Mouse (Mus musculus) forebrain, embryonic 12.5 days (tissue): Measurements from ENCODE around the gene Gm20388. TPM values are rescaled to one million over a fixed set of nuclear protein-coding genes. Genes with fewer than 3 reads are reported as not detected.
A peak's percentile ranks its signal among the peaks of the same experiment; 100 is the strongest.

ENCODE experiments used
- ATAC-seq: fragments of 200-750 bp; cut with Nextera tagmentation; 2 replicates; pipeline ENCODE4 v1.8.0; 2017; ENCODE audit warnings: moderate TSS enrichment; ENCODE audit not compliant: low FRiP score
- H3K27ac ChIP-seq: fragments of 300-500 bp; sonication (generic); 2 replicates; pipeline ENCODE4 v1.5.1; 2016; ENCODE audit warnings: mild to moderate bottlenecking
- H3K27me3 ChIP-seq: fragments of 300-500 bp; sonication (generic); 2 replicates; pipeline ENCODE4 v1.6.1; 2016; ENCODE audit warnings: mild to moderate bottlenecking
- H3K36me3 ChIP-seq: fragments of 300-500 bp; sonication (generic); replicated peaks from 2 replicates; pipeline ENCODE4 v1.6.1; 2016; ENCODE audit warnings: mild to moderate bottlenecking
- H3K4me1 ChIP-seq: fragments of 300-500 bp; sonication (generic); 2 replicates; pipeline ENCODE4 v1.6.1; 2016
- H3K4me2 ChIP-seq: fragments of 300-500 bp; sonication (generic); 2 replicates; pipeline ENCODE4 v1.6.1; 2016; ENCODE audit warnings: mild to moderate bottlenecking, moderate library complexity
- H3K4me3 ChIP-seq: fragments of 300-500 bp; sonication (generic); replicated peaks from 2 replicates; pipeline ENCODE4 v1.5.1; 2016; ENCODE audit warnings: mild to moderate bottlenecking
- H3K9ac ChIP-seq: fragments of 300-500 bp; sonication (generic); 2 replicates; pipeline ENCODE4 v1.6.1; 2016; ENCODE audit warnings: mild to moderate bottlenecking
- H3K9me3 ChIP-seq: fragments of 300-500 bp; sonication (generic); 2 replicates; pipeline ENCODE4 v1.6.1; 2016
- WGBS: fragments of 180-500 bp; shearing (Covaris S2); methylation state at CpG from one replicate; pipeline ENCODE4 v1.1.7; 2016; 5-methylcytosine and 5-hydroxymethylcytosine counted together
- polyA plus RNA-seq: library from polyadenylated mRNA; unstranded; fragments of >200 nt; fragmentation: Nextera tagmentation; extraction: Ambion mirVana; gene quantifications from 2 replicates; pipeline ENCODE4 v1.2.1, GENCODE M21; 2016

The Gm20388 gene
- polyA plus RNA-seq, 1 experiment from 2014 or later, result not detected

DNA sequence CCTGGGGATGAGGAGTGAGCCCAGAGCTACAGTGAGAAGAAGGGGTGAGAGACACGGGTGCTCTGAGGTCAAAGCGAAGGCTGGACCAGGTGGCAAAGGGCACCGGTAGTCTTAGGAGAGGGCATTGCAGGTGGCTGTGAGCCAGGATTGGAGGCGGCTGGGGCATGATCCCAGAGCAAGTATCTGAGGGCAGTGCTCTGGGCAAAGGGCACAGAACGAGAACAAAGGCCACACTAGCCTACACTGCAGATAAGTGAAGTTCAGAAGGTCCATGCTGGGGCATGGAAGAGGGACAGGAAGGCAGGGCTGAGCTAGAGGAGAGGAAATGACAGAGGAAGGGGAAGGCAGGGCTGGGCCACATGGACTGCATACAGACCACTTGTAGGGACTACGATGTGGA lies 531.0 kb downstream of the Gm20388 start:
- no peaks in the 10 kb centered on the region for H3K9me3 ChIP-seq
- peaks cover 72% of the 10 kb centered on the region for H3K4me1 ChIP-seq
- H3K27ac ChIP-seq, result no peak overlapping the region
- no peaks in the 10 kb centered on the region for H3K36me3 ChIP-seq
- H3K4me3 ChIP-seq, result no peak overlapping the region
- H3K27me3 ChIP-seq, result peaks cover 29% of the 10 kb centered on the region
- WGBS, result 81% methylated on average over 6 of the region's 6 CpGs
- ATAC-seq, result no peak
- H3K9ac ChIP-seq, result no peak overlapping the region
- no peak overlapping the region for H3K4me2 ChIP-seq

DNA sequence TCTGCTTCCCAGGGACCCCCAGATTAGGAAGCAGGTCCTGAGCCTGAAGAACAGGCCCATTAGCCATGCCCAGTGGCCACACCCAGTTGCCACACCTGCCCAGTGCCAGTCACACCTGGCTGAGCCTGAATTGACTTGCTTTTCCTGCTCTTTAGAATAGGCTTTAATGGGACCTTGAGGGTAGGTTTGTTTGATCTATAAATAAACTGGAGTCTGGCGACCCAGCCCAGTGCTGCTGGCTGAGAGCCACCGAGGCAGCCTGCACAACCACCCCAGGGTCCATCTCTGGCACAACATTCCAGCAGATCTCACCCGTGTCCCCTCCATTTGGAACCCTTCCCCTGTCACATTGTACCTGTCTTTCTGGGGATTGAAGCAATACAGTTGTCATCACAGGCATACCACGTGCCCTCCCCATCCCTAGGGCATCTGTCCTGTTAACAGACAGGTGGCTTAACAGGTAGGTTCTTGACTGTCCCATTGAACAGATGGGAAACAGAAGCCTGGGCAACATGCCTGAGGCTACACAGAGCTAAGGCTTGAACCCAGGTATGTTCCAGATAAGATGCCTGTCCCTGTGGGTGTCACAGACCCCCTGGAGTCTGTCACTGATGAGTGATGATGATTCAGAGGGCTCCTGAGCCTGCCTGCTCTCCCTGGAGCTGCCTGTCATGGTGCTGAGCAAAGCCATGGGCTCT lies 531.8 kb downstream of the Gm20388 start:
- no peaks in the 10 kb centered on the region for H3K9me3 ChIP-seq
- no peaks in the 10 kb centered on the region for H3K36me3 ChIP-seq
- no peak overlapping the region for H3K9ac ChIP-seq
- ATAC-seq, result no peak
- no peak overlapping the region for H3K27ac ChIP-seq
- 65% methylated on average over 4 of the region's 4 CpGs for WGBS
- no peak overlapping the region for H3K4me2 ChIP-seq
- peaks cover 21% of the 10 kb centered on the region for H3K27me3 ChIP-seq
- H3K4me1 ChIP-seq, result peaks cover 66% of the 10 kb centered on the region
- no peak overlapping the region for H3K4me3 ChIP-seq

DNA sequence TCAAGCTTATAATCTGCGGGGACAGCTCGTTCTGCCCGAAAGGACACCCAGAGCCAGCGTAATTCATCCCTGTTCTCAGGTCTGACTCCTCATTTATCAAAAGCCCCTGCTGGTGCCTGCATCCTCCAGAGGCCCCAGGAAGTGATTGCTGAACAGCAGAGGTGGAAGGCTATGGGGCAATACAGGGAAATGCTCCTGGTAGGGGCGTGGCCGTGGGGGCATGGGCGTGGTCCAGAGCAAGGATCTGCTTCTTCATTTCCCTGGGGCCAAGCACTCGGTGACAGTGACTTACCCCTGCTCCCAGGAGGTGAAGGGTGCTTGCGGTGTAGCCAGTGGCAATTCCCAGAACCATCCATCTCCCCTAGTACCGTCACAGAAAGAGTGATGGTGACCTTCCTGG lies 534.6 kb downstream of the Gm20388 start:
- H3K9ac ChIP-seq, result no peak overlapping the region
- no peak overlapping the region for H3K27ac ChIP-seq
- no peaks in the 10 kb centered on the region for H3K36me3 ChIP-seq
- H3K27me3 ChIP-seq, result peaks cover 21% of the 10 kb centered on the region
- ATAC-seq, result no peak
- peaks cover 66% of the 10 kb centered on the region for H3K4me1 ChIP-seq
- H3K9me3 ChIP-seq, result no peaks in the 10 kb centered on the region
- H3K4me3 ChIP-seq, result no peak overlapping the region
- H3K4me2 ChIP-seq, result no peak overlapping the region
- 69% methylated on average over 10 of the region's 10 CpGs for WGBS

DNA sequence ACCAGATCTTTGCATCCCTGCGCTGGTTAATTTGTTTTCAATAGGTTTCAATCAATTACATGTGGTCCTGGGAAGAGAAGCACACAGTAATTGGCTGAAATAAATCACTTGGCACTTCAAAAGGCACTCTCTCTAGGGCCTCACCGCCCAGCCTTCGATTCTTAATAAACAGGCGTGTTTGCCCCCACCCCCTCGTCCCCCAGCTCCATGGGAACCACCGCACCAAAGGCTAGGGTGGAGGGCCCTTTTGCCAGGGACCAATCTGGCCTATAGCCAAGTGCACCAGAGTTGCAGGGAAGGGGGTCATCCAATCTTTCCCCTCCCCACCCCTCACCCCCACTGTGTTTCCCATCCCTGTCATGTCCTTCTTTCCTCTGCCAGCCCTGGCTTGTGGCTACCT lies 537.5 kb downstream of the Gm20388 start:
- Histone ChIP-seq H3K27ac (peak overlapping the region; percentile 91), H3K36me3 (no peaks in the 10 kb centered on the region), H3K4me2 (no peak overlapping the region), H3K9me3 (no peaks in the 10 kb centered on the region), H3K27me3 (peaks cover 24% of the 10 kb centered on the region), H3K4me1 (peaks cover 49% of the 10 kb centered on the region), H3K9ac (no peak overlapping the region), H3K4me3 (no peak overlapping the region)
- WGBS, result 17% methylated on average over 6 of the region's 6 CpGs
- ATAC-seq, result peak; percentile 47; the same call in 1 of the 2 replicates

DNA sequence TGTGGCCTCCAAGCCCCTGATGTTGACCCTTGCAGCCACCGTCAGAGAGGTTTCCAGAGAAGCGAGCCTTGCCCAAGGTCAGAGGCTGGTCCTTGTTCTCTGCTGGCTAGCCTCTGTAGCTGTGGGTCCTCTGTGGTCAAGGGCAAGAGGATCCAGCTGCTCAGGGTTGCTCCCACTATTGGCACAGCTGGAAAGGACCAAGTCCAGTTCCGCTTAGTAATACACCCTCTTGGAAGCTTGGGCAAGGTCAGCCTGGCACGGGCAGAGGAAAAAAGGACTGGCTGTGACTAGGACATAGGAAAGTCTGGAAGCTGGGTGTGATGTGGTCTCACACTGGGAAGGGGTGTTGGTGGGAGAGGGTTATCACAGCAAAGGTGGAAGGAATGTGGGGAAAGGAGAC lies 538.5 kb downstream of the Gm20388 start:
- H3K4me2 ChIP-seq, result no peak overlapping the region; the same call in 1 of the 2 replicates
- no peaks in the 10 kb centered on the region for H3K9me3 ChIP-seq
- H3K4me1 ChIP-seq, result peaks cover 54% of the 10 kb centered on the region
- no peaks in the 10 kb centered on the region for H3K36me3 ChIP-seq
- 0 out of 2 replicates have a peak, but pooled peaks have one; percentile 2 for ATAC-seq
- WGBS, result 83% methylated on average over 4 of the region's 4 CpGs
- H3K27me3 ChIP-seq, result peaks cover 32% of the 10 kb centered on the region
- peak overlapping the region; percentile 91 for H3K27ac ChIP-seq
- H3K9ac ChIP-seq, result no peak overlapping the region
- H3K4me3 ChIP-seq, result no peak overlapping the region

DNA sequence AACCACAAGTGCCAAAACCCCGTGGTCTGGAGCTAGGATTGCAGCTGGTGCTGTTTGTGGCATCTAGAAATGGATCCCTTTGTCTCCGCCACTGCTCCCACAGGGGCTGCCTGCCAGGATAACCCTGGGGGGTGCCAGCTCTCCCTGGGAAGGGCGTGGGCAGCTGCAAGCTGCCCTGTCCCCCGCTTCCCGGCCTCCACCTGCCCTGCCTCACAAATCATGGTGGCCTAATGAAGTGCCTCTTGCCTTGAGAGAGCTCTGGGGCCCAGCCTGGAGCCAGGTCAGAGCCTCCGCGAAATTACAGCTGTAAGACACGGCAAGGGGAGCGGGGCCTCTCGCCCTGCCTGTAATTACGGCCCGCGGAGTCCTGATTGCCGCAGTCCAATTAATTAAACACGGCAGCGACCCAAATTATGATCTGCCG lies 539.0 kb downstream of the Gm20388 start:
- no peaks in the 10 kb centered on the region for H3K9me3 ChIP-seq
- H3K27me3 ChIP-seq, result peaks cover 32% of the 10 kb centered on the region
- no peaks in the 10 kb centered on the region for H3K36me3 ChIP-seq
- WGBS, result 11% methylated on average over 17 of the region's 17 CpGs
- peak overlapping the region; percentile 91 for H3K27ac ChIP-seq
- no peak overlapping the region for H3K4me3 ChIP-seq
- peaks cover 57% of the 10 kb centered on the region for H3K4me1 ChIP-seq
- 0 out of 2 replicates have a peak, but pooled peaks have one; percentile 23 for ATAC-seq
- H3K4me2 ChIP-seq, result peak overlapping the region; percentile 34
- no peak overlapping the region for H3K9ac ChIP-seq

DNA sequence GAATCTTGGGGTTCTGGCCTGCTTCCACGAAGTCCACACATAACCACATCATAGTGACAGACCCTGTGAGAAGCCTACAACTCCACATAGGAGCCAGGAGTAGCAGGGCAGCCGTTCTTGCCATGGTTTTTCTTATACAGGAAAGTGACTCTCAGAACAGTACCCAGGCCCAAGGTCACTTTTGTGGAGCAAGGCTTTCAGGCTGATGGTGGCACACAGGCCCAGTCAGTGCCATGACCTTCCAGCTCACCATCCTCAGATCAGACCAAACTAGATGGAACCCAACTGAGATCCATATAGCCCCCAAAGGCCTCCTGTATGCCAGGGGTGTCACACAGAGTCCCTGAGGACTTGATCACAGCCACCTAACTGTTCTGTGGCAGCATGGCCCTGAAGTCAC lies 541.5 kb downstream of the Gm20388 start:
- peaks cover 29% of the 10 kb centered on the region for H3K27me3 ChIP-seq
- H3K4me1 ChIP-seq, result peaks cover 70% of the 10 kb centered on the region
- WGBS, result 81% methylated on average over 2 of the region's 2 CpGs

DNA sequence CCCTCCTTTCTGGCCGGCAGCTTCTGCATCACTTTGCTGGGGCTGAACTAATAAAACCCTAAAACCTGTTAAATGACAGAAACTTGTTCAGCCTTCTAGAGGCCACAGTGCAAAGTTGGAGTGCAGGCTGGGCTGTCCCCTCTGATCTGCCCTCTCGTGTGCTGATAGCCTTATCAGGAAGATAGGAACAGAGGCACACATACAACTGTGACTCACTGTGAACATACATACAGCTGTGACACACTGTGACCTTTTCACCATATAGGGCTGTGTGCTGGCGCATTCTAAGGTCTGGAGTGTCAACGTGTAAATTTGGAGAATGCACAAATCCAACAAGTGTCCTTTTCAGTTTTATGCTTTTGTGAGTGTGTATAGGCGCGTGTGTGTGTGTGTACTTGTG lies 543.8 kb downstream of the Gm20388 start:
- H3K27ac ChIP-seq, result peak overlapping the region; percentile 25; the same call in 1 of the 2 replicates
- peaks cover 61% of the 10 kb centered on the region for H3K4me1 ChIP-seq
- ATAC-seq, result no peak
- H3K4me2 ChIP-seq, result no peak overlapping the region
- H3K9ac ChIP-seq, result no peak overlapping the region
- 87% methylated on average over 6 of the region's 6 CpGs for WGBS
- peaks cover 40% of the 10 kb centered on the region for H3K27me3 ChIP-seq
- H3K36me3 ChIP-seq, result no peaks in the 10 kb centered on the region
- no peak overlapping the region for H3K4me3 ChIP-seq
- H3K9me3 ChIP-seq, result no peaks in the 10 kb centered on the region

More for the DNA sequence above, 541.5 kb downstream of the Gm20388 start:
- Histone ChIP-seq H3K36me3 (no peaks in the 10 kb centered on the region), H3K27ac (no peak overlapping the region), H3K9me3 (no peaks in the 10 kb centered on the region), H3K4me2 (no peak overlapping the region), H3K4me3 (no peak overlapping the region), H3K9ac (no peak overlapping the region)
- ATAC-seq, result no peak

DNA sequence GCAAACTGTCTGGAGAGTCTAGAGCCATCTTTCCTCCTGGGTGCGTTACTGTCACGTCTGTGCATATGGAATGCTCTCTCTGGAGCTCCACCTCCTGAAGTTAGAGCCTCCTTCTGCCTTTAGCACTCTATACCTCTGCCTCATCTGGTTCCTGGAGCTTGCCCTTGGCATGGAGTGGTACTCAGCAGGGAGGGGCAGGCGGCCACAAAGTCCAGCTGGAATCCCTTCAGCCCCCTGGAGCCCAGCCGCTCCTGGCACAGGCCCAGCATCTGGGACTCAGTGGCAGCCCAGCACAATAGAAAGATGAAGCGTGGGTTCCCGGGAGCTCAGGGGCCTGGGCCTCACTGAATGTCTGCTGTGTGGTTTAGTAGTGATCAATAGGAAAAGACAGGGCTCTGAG lies 549.7 kb downstream of the Gm20388 start:
- H3K4me3 ChIP-seq, result no peak overlapping the region
- H3K9ac ChIP-seq, result no peak overlapping the region
- peaks cover 21% of the 10 kb centered on the region for H3K27me3 ChIP-seq
- peak overlapping the region; percentile 84 for H3K27ac ChIP-seq
- peak; percentile 27; the same call in 1 of the 2 replicates for ATAC-seq
- H3K9me3 ChIP-seq, result no peaks in the 10 kb centered on the region
- 41% methylated on average over 6 of the region's 6 CpGs for WGBS
- no peak overlapping the region for H3K4me2 ChIP-seq
- peaks cover 70% of the 10 kb centered on the region for H3K4me1 ChIP-seq
- no peaks in the 10 kb centered on the region for H3K36me3 ChIP-seq

DNA sequence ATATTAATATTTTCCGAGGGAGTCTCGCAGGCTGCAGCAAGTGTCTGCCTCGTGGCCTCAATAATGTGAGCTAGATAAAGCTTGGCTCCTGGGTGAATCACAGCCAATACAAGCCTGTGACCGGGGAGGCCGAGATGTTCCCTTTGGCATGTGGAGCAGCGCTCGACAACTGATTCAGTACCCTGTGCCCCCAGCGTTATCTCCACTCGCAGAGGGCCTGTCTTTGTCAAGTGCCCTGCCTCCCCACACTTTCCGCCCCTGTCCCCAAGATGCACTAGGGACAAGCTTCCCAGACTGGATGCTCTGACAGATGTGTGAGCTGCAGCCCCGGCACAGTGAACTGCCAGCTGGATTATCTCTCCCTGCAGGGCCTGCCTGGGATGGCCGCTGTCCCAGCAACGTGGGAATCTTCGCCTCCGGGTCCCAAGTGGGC lies 551.5 kb downstream of the Gm20388 start:
- peaks cover 71% of the 10 kb centered on the region for H3K4me1 ChIP-seq
- peak overlapping the region; percentile 57; the same call in 1 of the 2 replicates for H3K27ac ChIP-seq
- peak overlapping the region; percentile 38 for H3K9ac ChIP-seq
- H3K36me3 ChIP-seq, result no peaks in the 10 kb centered on the region
- no peak for ATAC-seq
- H3K27me3 ChIP-seq, result peaks cover 23% of the 10 kb centered on the region; the same call in 1 of the 2 replicates
- no peak overlapping the region for H3K4me3 ChIP-seq
- 37% methylated on average over 15 of the region's 15 CpGs for WGBS
- no peaks in the 10 kb centered on the region for H3K9me3 ChIP-seq
- H3K4me2 ChIP-seq, result no peak overlapping the region

DNA sequence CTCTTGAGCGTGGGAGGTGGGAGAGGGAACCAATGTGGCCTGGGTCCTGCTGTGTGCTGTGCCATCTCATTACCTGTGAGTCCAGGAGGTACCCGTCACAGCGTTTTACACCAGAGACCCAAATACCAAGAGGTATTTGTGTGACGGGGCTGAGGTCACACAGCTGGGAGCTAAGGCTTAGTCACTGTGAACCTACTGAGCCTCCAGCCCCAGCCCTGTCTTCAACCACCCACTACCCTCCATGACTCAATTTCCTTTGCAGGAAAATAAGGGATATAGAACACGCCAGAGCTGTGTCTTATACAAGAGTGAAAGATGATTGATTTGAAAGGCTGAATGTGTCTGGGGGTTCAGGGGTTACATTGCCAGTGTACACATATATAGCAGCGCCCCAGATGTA lies 552.0 kb downstream of the Gm20388 start:
- Histone ChIP-seq H3K4me2 (no peak overlapping the region), H3K36me3 (no peaks in the 10 kb centered on the region), H3K27me3 (peaks cover 28% of the 10 kb centered on the region; the same call in 1 of the 2 replicates), H3K9me3 (no peaks in the 10 kb centered on the region), H3K9ac (peak overlapping the region; percentile 38), H3K4me1 (peaks cover 76% of the 10 kb centered on the region), H3K27ac (peak overlapping the region; percentile 57; the same call in 1 of the 2 replicates), H3K4me3 (no peak overlapping the region)
- WGBS, result 80% methylated on average over 6 of the region's 6 CpGs
- ATAC-seq, result no peak

DNA sequence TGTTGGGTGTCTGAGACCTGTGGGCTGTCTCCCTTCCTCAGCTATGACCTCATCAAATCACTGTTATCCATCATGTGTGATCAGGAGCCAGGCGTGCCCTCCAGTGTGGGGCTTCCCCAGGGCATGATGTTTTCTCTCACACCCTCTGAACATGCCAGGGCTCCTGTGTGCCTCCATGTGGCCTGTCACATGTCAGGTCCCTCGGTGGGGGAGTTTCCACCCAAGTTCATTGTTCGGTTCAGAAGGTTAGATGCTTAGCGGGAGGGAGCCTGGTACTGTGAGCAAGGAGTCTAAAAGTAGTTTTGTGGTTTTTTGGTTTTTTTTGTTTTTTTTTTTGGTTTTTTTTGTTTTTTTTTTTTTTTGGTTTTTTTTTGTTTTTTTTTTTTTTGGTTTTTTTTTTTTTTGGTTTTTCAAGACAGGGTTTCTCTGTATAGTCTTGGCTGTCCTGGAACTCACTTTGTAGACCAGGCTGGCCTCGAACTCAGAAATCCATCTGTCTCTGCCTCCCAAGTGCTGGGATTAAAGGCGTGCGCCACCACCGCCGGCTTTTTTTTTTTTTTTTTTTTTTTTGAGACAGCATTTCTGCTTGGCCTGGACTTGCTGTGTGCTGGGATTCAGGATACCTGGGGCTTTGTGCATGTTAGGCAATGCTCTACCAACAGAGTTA lies 553.4 kb downstream of the Gm20388 start:
- Histone ChIP-seq H3K36me3 (no peaks in the 10 kb centered on the region), H3K4me2 (no peak overlapping the region), H3K4me3 (no peak overlapping the region), H3K27ac (no peak overlapping the region), H3K9me3 (no peaks in the 10 kb centered on the region), H3K4me1 (peaks cover 68% of the 10 kb centered on the region), H3K9ac (no peak overlapping the region), H3K27me3 (peaks cover 20% of the 10 kb centered on the region; the same call in 1 of the 2 replicates)
- WGBS, result 92% methylated on average over 5 of the region's 9 CpGs
- no peak for ATAC-seq
